Mouse (Mus musculus) kidney, embryonic 14.5 days (tissue): ENCODE measurements around the gene Tex30. TPM values are rescaled to one million over a fixed set of nuclear protein-coding genes. Genes with fewer than 3 reads are reported as not detected.
"Not testable (repeated sequence)": the region's sequence is repeated elsewhere in the genome, so short reads cannot be mapped to it uniquely, and the experiment has no call there.

Experiments
- ATAC-seq: fragments of 200-750 bp; cut with Nextera tagmentation; 2 replicates; pipeline ENCODE4 v1.8.0; 2017; ENCODE audit warnings: moderate number of reproducible peaks, mild to moderate bottlenecking, moderate TSS enrichment, moderate library complexity; ENCODE audit not compliant: low FRiP score, low TSS enrichment
- H3K27ac ChIP-seq: fragments of 300-500 bp; sonication (generic); 2 replicates; pipeline ENCODE4 v1.5.1; 2014; ENCODE audit warnings: low read depth, mild to moderate bottlenecking, low read length, moderate library complexity, mixed read lengths
- H3K27me3 ChIP-seq: fragments of 300-500 bp; sonication (generic); 2 replicates; pipeline ENCODE4 v1.6.1; 2014; ENCODE audit warnings: mild to moderate bottlenecking, low read length; ENCODE audit not compliant: control insufficient read depth, insufficient read depth
- H3K36me3 ChIP-seq: fragments of 300-500 bp; sonication (generic); 2 replicates; pipeline ENCODE4 v1.6.1; 2014; ENCODE audit warnings: low read length, mixed read lengths; ENCODE audit not compliant: control insufficient read depth, insufficient read depth
- H3K4me1 ChIP-seq: fragments of 300-500 bp; sonication (generic); 2 replicates; pipeline ENCODE4 v1.6.1; 2014; ENCODE audit warnings: low read length, mixed read lengths; ENCODE audit not compliant: control insufficient read depth, insufficient read depth
- H3K4me2 ChIP-seq: fragments of 300-500 bp; sonication (generic); replicated peaks from 2 replicates; pipeline ENCODE4 v1.6.1; 2014; ENCODE audit warnings: low read depth, mild to moderate bottlenecking, low read length
- H3K4me3 ChIP-seq: fragments of 300-500 bp; sonication (generic); 2 replicates; pipeline ENCODE4 v1.5.1; 2014; ENCODE audit warnings: mild to moderate bottlenecking, low read length
- H3K9ac ChIP-seq: fragments of 300-500 bp; sonication (generic); 2 replicates; pipeline ENCODE4 v1.6.1; 2014; ENCODE audit warnings: low read depth, mild to moderate bottlenecking, low read length, moderate library complexity
- H3K9me3 ChIP-seq: fragments of 300-500 bp; sonication (generic); 2 replicates; pipeline ENCODE4 v1.6.1; 2016; ENCODE audit warnings: low read length; ENCODE audit not compliant: control insufficient read depth
- WGBS: fragments of 180-500 bp; shearing (Covaris S2); extraction: QIAGEN DNeasy Blood & Tissue Kit; methylation state at CpG from one replicate; pipeline ENCODE4 v1.1.7; 2014; 5-methylcytosine and 5-hydroxymethylcytosine counted together
- polyA plus RNA-seq: library from polyadenylated mRNA; unstranded; fragments of >200 nt; fragmentation: Nextera tagmentation; extraction: Ambion mirVana; gene quantifications from 2 replicates; pipeline ENCODE4 v1.2.1, GENCODE M21; 2014

The Tex30 gene
- polyA plus RNA-seq, 1 experiment from 2014 or later = 104 TPM

DNA sequence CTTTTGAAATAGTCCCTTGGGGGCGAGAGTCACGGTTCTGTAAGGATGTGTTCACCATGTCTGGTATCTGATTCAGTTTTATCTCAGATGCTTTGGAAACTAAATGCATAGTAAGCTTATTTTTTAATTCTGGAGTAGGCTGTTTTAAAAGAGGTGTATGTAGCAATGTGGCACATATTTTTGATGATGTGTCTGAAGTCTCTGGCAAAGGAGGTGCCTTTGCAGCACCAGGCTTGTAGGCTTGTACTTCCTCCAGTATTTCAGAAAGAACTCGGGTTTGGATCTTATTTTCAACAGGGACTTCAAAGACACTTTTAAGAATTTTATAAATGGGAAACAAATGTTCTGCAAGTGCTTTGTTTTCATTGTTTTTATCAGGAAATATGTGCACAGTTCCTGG lies 44.4 kb downstream of the Tex30 start:
- H3K9me3 ChIP-seq = no peaks in the 10 kb centered on the region
- H3K4me3 ChIP-seq = no peak overlapping the region
- no peaks in the 10 kb centered on the region for H3K36me3 ChIP-seq
- ATAC-seq = no peak
- H3K27ac ChIP-seq = no peak overlapping the region
- no peaks in the 10 kb centered on the region for H3K4me1 ChIP-seq
- 84% methylated on average over 3 of the region's 3 CpGs for WGBS
- no peaks in the 10 kb centered on the region for H3K27me3 ChIP-seq
- no peak overlapping the region for H3K9ac ChIP-seq
- no peak overlapping the region for H3K4me2 ChIP-seq

DNA sequence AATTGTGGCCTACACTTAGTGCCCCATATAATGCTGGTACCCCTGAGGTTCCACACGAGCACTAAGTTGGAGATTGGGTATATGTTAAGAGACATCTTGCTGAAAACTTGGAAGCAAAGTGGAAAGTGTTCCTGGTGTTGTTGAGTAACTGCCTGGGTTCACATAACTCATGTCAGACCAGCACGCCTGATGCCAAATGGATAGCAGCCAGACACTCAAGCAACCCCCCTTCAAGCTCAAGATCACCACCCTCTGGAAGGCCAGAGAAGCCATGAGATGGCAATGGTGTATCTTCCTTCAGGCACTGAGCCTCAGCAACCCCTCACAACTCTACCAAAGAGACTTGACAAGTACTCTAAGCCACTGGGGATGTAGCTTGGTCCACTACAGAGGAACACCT lies 55.7 kb downstream of the Tex30 start:
- Histone ChIP-seq H3K27me3 (no peaks in the 10 kb centered on the region), H3K9me3 (no peaks in the 10 kb centered on the region), H3K4me1 (no peaks in the 10 kb centered on the region), H3K36me3 (no peaks in the 10 kb centered on the region), H3K27ac (no peak overlapping the region), H3K4me3 (no peak overlapping the region), H3K4me2 (no peak overlapping the region), H3K9ac (no peak overlapping the region)
- WGBS = 68% methylated on average over 2 of the region's 2 CpGs
- ATAC-seq = no peak

DNA sequence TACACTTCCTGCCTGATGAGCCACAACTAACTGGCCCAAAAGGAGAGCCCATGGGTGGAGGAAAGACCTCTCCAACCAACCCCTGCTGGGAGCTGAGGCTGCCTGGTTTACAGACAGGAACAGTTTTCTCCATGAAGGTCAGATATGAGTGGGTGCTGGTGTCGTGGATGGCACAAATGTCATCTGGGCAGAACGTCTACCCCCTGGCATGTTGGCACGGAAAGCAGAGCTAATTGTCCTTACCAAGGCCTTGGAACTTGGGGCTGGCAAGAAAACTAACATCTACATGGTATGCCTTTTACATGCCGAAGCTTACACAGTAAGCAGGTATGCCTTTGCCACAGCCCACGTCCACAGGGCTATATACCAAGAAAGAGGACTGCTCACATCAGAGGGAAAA lies 56.6 kb downstream of the Tex30 start:
- H3K36me3 ChIP-seq, H3K4me3 ChIP-seq, ATAC-seq, H3K27me3 ChIP-seq, H3K27ac ChIP-seq, H3K4me1 ChIP-seq, H3K9me3 ChIP-seq, H3K4me2 ChIP-seq, H3K9ac ChIP-seq: not testable (repeated sequence)
- 92% methylated on average over 5 of the region's 5 CpGs for WGBS

DNA sequence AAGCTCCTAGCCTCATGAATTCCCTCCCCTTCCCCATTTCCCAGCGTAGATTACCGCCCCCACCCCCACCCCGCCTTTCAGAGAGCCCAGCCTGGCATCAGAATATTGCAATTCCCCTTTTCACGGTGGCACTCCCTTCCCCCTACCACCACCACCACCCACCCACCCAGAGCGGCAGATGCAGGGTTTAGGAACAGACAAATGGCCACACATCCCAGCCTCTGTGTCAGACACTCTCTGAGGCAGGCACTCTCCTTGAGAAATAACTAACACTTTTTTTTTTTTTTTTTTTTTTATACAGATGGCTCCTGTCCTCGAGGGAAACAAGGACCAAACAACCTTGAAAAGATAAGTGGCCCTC lies 59.7 kb downstream of the Tex30 start:
- Histone ChIP-seq H3K27me3 (no peaks in the 10 kb centered on the region), H3K4me3 (peak overlapping the region; percentile 48), H3K9me3 (no peaks in the 10 kb centered on the region), H3K4me2 (peak overlapping the region; percentile 78), H3K36me3 (no peaks in the 10 kb centered on the region), H3K27ac (no peak overlapping the region), H3K9ac (peak overlapping the region; percentile 60; the same call in 1 of the 2 replicates), H3K4me1 (no peaks in the 10 kb centered on the region)
- peak; percentile 61 for ATAC-seq
- WGBS = 1% methylated on average over 6 of the region's 6 CpGs

DNA sequence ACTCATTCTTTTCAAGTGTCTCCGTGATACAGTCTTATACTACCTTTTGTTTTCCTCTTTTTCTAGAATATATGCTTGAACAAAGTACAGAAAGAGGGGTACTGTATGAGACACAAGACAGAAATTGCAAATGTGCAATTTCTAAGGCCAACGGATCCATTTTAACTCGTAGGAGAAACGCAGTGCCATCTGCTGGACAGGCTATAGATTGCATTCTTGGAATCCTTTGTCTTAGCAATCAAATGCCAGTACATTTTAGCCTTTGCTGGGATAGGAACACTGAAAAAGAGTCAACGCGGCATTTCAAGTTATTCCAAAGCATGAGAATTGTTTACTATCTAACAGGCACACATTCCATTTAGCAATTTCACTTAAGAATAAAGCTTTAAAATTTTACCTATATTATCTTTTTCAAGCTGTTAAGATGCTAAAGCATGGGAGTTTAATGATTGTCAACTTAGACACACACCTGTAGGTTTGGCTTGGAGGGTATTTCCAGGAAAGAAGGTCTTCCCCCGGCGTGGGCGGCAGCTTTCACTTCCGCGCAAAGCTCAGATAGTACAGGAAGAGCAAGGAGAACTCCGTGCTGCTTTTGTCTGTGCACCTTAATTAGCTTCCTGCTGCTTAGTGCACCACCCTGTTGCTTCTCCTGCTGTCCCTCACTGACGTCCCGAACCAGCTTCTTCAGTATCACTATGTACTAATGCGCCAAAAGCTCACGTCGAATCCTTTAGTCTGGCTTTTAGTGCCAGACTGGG lies 60.3 kb downstream of the Tex30 start:
- ATAC-seq = peak; percentile 81
- Histone ChIP-seq H3K4me3 (peak overlapping the region; percentile 48), H3K4me1 (no peaks in the 10 kb centered on the region), H3K27ac (no peak overlapping the region), H3K36me3 (no peaks in the 10 kb centered on the region), H3K9me3 (no peaks in the 10 kb centered on the region), H3K27me3 (no peaks in the 10 kb centered on the region), H3K9ac (peak overlapping the region; percentile 60), H3K4me2 (peak overlapping the region; percentile 78)
- WGBS = under 1% methylated on average over 17 of the region's 17 CpGs

Other genes starting within 250 kb of the Tex30 start
- 41.2 and 63.0 TPM in 2 replicates for gene Tpp2, start 168.8 kb downstream of the Tex30 start, polyA plus RNA-seq
- 0.41 and 0.43 TPM in 2 replicates for gene Mettl21c, start 82.4 kb downstream of the Tex30 start, polyA plus RNA-seq
- 0.09 and 0.14 TPM in 2 replicates for gene Gm8251, start 40.5 kb downstream of the Tex30 start, polyA plus RNA-seq
- 66.4 and 78.0 TPM in 2 replicates for gene Kdelc1, start 16.4 kb upstream of the Tex30 start, polyA plus RNA-seq
- 16.4 and 24.1 TPM in 2 replicates for gene Bivm, start 16.5 kb upstream of the Tex30 start, polyA plus RNA-seq
- 12.7 and 23.2 TPM in 2 replicates for gene Ercc5, start 45.3 kb upstream of the Tex30 start, polyA plus RNA-seq
- not detected in 2 replicates for gene Mettl21e, start 116.5 kb upstream of the Tex30 start, polyA plus RNA-seq